8 mouse cellular contexts compared by ENCODE assay signal in genomic region chr17:47359964-47360363, GRCm38 (mm10). TPM values are rescaled to one million over a fixed set of nuclear protein-coding genes. Genes with fewer than 3 reads are reported as not detected.
A peak's percentile ranks its signal among the peaks of the same experiment; 100 is the strongest.
DNase-seq lines count a peak whose midpoint lies in the region.

No protein-coding gene starts in this region.

- intact Hi-C loops in left cerebral cortex, postnatal 14 days (cut with DNase I): no loop called here

- DNase-seq in gastrocnemius, adult 18-20 months (ENCODE audit: low spot score): peak; percentile 33
- no peak for DNase-seq in gastrocnemius, postnatal 25 days
- peak; percentile 34 for DNase-seq in urinary bladder, adult 2 months (ENCODE audit: low spot score)
- no peak for DNase-seq in urinary bladder, postnatal 10 days (ENCODE audit: low spot score)
- DNase-seq in embryo, embryonic 11 days: peak; percentile 59
- peak; percentile 37 to 39 for DNase-seq in left cerebral cortex, postnatal 14 days (ENCODE audit: low spot score in 2 of 2)
- DNase-seq in retina, postnatal 1 day: peak; percentile 66
- no peak for DNase-seq in frontal cortex, postnatal 14 days (ENCODE audit: low spot score in 2 of 2)

RNA-seq across cellular contexts. Expression of gene Mrps10, which starts 8.7 kb away (rescaled TPM):
- 10 to 100 TPM; 32.9 to 34.1 TPM for total RNA-seq in gastrocnemius, adult 18-20 months (2021)
- 10 to 100 TPM; 31.9 to 33.5 TPM for total RNA-seq in gastrocnemius, postnatal 25 days (2021)
- polyA plus RNA-seq in urinary bladder, adult 2 months (2012; rRNA removed): 32.1 and 34.4 TPM in 2 replicates
- 10 to 100 TPM; 26.2 to 28.5 TPM for total RNA-seq in left cerebral cortex, postnatal 14 days (2021)

RNA-seq across cellular contexts. Expression of gene Guca1b, which starts 25.2 kb away (rescaled TPM):
- under 1 TPM; 0.36 to 0.41 TPM for total RNA-seq in gastrocnemius, adult 18-20 months (2021)
- under 1 TPM; 0.32 to 0.43 TPM for total RNA-seq in gastrocnemius, postnatal 25 days (2021)
- polyA plus RNA-seq in urinary bladder, adult 2 months (2012; rRNA removed): 5.2 and 5.5 TPM in 2 replicates
- under 1 TPM; 0.72 to 0.77 TPM for total RNA-seq in left cerebral cortex, postnatal 14 days (2021)

RNA-seq across cellular contexts. Expression of gene Guca1a, which starts 40.4 kb away (rescaled TPM):
- total RNA-seq in gastrocnemius, adult 18-20 months (2021): not detected
- total RNA-seq in gastrocnemius, postnatal 25 days (2021): under 1 TPM in 1 of 2 experiments, not detected in 1; 0.43 TPM
- polyA plus RNA-seq in urinary bladder, adult 2 months (2012; rRNA removed): 4.5 and 5.4 TPM in 2 replicates
- under 1 TPM in 1 of 2 experiments, not detected in 1; 0.40 TPM for total RNA-seq in left cerebral cortex, postnatal 14 days (2021)

Comparison
In these comparisons a context has a peak if more than half of its experiments do, and no peak if none do; other contexts are left out.
1. DNase-seq: peak in gastrocnemius, adult 18-20 months (single experiment), urinary bladder, adult 2 months (single experiment), embryo, embryonic 11 days (single experiment), left cerebral cortex, postnatal 14 days (2 of 2) and retina, postnatal 1 day (single experiment); none in gastrocnemius, postnatal 25 days (single experiment), urinary bladder, postnatal 10 days (single experiment) and frontal cortex, postnatal 14 days (0 of 2).